Mouse (Mus musculus): Measurements from ENCODE around the gene Irf3.

- TF ChIP-seq POLR2A (IDR thresholded peaks at IDR 0.05; ENCODE audit: low read depth, low read length) = no peak
- TF ChIP-seq CTCF (conservative IDR thresholded peaks at IDR 0.05; ENCODE audit: insufficient read depth, insufficient read length, low read depth, low read length) = no peak
Measured at GRCm38 (mm10) chr7:45026256-45026655, 28.8 kb downstream of the Irf3 start.
